Mouse (Mus musculus): ENCODE measurements around the gene Aen. TPM values are rescaled to one million over a fixed set of nuclear protein-coding genes. Genes with fewer than 3 reads are reported as not detected.
A peak's percentile ranks its signal among the peaks of the same experiment; 100 is the strongest.

Gene Aen
- 10 to 100 TPM; 42.3 to 51.3 TPM for total RNA-seq (2021)

GRCm38 (mm10) chr7:78895653-78896333, at the start of gene Aen:
Gene Aen (plus strand): TSS chr7:78895854.
- DNase-seq, result peak; percentile 98
- intact Hi-C loops (cut with DNase I), result no loop called here

DNA sequence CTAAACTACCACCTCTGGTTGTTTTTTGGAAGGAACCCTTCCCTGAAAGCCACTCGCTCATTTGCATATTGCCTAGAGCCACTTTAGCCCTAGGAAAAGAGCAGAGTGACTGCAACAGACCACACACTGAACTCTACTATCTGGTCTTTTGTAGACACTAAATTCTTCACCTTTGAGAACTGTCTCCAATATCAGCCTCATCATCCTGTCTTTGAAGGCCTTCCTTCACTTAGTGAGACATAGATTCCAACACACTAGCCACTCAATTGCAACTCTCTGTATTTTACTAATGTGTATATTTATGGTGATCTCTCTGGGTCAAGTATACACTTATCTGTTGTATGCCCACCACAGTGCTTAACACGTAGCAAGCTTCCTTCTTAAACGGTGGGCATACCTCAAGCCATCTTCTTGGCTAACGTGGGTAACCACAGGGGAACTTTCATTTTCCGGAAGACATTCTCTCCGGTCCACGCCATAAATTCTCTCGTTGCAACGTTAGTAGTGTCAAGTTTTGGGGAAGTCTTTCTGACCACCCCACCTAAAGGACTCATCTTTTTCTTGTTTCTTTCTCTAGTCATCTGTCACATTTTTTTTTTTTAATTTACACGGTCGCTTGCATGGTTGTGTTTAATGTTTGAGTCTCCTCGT, 49.5 kb upstream of the Aen start:
- no peak for DNase-seq
- intact Hi-C loops (cut with DNase I), result loop anchor here (5.0 kb wide), 1 partner anchor 36 kb away; no protein-coding TSS in a partner anchor

GRCm38 (mm10) chr7:78846737-78847434, 48.8 kb upstream of the Aen start, which contains the start of gene Det1:
Gene Det1 (minus strand): TSS chr7:78847263.
- DNase-seq, result peak; percentile 94
- intact Hi-C loops (cut with DNase I), result loop anchor here (5.0 kb wide), 1 partner anchor 35 kb away; no protein-coding TSS in a partner anchor

DNA sequence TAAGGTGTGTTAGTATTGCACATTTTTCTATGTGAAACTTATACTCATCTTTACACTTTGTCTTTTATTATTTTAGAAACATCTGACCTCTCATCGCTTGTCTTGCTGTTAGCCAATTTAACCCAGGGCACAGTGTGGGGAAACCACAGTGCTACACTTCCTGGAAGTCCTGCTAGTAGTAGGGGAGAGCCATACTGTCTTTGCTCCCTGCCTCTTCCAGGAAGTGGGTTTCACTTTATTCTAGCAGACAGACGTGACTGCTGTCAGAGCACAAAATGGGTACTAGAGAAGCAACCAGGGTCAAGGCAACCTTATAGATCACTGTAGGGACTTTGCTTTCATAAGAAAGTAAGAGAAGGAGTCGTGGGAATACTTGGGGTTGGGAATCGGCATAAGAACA, 41.6 kb upstream of the Aen start:
- intact Hi-C loops (cut with DNase I), result no loop called here
- no peak for DNase-seq

- DNase-seq, result no peak
- intact Hi-C loops (cut with DNase I), result no loop called here
Observed at GRCm38 (mm10) chr7:78855044-78855655, 40.5 kb upstream of the Aen start.

DNA sequence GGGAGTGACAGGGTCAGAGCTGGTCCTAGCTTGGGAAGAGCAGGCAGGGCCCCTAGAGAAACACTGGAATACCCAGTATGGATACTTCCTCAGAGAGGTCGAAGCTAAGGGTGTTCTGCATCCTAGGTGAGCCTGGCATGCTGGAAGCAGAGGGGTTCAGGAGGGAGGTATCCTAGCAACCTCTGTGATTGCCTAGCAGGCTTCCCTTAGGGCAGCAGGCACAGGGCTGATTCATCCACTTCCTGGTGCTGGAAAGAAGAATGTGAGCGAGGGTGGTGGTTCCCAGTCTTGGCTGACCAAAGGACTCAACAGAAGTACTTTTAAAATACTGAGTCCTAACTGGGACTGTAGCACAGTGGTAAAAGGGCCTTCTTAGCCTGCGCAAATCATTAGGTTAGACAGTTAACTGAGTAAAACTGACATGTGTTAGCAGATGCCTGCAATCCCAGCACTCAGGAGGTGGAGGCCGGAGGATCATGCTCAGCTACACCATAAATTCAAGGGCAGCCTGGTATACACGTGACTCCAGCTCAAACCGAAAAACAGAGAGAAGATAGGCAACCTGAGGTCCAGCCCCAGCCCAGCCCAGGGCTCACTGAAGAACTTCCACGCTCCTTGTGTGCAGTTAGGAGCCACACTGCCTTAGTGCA, 31.7 kb upstream of the Aen start:
- no peak for DNase-seq
- intact Hi-C loops (cut with DNase I), result no loop called here

DNA sequence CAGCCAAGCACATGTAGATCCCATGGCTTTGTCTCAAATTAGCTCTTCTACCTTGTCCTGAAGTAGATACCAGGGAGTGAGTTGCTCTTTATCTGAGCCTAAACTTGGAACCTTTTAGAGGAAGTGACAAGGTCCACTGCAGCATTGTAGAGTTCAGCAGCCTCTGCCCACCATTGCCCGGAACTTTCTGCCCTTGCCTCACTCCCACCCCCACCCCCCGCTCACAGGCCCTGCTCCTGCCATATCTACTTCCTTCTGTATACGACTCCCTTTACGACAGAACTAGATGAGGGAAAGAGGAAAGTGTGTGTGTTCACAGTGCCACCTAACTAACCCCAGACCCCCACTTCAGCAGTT, 31.2 kb upstream of the Aen start:
- intact Hi-C loops (cut with DNase I), result no loop called here
- DNase-seq, result no peak

- intact Hi-C loops (cut with DNase I), result no loop called here
Observed at GRCm38 (mm10) chr7:78865212-78865949, 30.3 kb upstream of the Aen start.

GRCm38 (mm10) chr7:78868731-78869130, 26.9 kb upstream of the Aen start:
- DNase-seq, result no peak
- intact Hi-C loops (cut with DNase I), result no loop called here

More at GRCm38 (mm10) chr7:78865212-78865949, 30.3 kb upstream of the Aen start:
- DNase-seq, result no peak

DNA sequence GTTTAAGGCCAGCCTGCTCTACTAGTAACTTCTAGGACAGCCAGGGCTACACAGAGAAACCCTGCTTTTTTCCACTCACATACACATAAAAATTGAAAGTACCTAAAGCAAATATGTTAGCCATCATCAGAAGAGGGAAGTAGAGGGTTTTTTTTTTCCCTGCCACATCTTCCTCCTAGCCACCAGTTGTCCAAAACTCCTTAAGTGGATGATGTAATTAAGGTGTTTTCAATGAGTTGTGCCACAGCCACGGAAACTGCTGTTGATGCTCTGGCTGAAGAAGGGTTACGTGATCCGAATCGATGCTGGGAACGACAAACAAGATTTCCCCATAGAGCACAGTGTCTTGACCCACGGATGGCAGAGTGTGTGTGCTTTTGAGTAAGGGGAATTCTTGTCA, 23.3 kb upstream of the Aen start:
- intact Hi-C loops (cut with DNase I), result no loop called here
- DNase-seq, result no peak

GRCm38 (mm10) chr7:78872831-78873230, 22.8 kb upstream of the Aen start:
- intact Hi-C loops (cut with DNase I), result no loop called here
- no peak for DNase-seq

DNA sequence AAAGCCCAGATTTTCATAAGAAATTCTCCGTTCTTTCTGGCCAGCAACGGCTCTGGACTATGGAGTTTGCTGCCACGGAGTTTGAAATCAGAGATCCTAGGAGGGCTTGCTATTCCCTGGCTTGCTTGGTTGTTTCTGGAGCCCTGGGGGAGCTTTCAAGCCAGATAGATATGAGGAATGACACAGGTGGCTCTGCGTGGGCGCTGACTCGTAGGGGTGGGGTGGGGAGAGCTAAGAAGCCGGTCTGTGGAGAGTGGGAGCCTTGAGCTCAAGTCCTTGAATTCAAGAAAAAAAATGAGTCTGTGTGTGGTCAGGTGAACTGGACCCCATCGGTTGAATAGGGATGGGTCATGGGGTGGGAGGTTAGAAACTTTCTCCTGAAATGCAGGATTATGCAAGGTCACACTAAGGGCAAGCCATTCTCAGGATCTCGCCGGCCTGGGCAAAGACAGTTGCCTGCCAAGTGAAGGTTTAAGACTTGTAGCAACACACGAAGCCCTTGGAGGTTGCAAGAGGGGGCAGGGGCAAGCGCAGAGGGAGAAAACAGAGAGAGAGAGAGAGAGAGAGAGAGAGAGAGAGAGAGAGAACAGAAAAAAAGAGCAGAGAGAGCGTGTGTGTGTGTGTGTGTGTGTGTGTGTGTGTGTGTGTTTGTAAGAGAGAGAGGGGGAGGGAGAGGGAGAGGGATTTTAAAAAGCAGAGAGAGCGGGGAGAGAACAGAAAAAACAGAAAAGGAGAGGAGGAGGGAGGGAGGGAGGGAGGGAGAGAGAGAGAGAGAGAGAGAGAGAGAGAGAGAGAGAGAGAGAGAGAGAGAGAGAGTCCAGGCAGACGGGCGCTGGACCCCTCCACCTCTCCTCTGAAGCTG, 13.8 kb upstream of the Aen start:
- no peak for DNase-seq
- intact Hi-C loops (cut with DNase I), result loop anchor here (5.0 kb wide), 1 partner anchor 35 kb away; the partner anchor contains the start of gene Det1

GRCm38 (mm10) chr7:78882469-78882837, 13.2 kb upstream of the Aen start:
- intact Hi-C loops (cut with DNase I), result loop anchor here (5.0 kb wide), 1 partner anchor 35 kb away; the partner anchor contains the start of gene Det1
- peak; percentile 47 for DNase-seq

- DNase-seq, result no peak
- intact Hi-C loops (cut with DNase I), result loop anchor here (5.0 kb wide), 1 partner anchor 36 kb away; the partner anchor contains the start of gene Det1
Observed at GRCm38 (mm10) chr7:78883016-78883725, 12.5 kb upstream of the Aen start.

DNA sequence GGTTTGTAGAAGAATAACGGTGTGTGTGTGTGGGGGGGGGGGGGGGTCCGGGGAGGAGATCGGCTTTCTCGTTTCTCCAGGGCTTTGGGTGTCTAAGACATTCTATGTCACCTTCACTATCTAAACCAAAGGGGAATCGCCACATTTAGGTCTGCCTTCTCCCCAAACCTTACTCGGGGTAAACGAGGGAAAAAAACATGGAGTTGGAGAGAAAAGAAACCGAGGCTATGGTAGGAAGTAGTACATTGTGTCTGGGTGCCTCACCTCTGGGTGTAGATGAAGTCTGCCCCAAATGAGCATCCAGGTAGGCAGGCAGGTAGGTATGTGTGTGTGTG, 12.0 kb upstream of the Aen start:
- intact Hi-C loops (cut with DNase I), result loop anchor here (5.0 kb wide), 1 partner anchor 36 kb away; the partner anchor contains the start of gene Det1
- DNase-seq, result no peak

DNA sequence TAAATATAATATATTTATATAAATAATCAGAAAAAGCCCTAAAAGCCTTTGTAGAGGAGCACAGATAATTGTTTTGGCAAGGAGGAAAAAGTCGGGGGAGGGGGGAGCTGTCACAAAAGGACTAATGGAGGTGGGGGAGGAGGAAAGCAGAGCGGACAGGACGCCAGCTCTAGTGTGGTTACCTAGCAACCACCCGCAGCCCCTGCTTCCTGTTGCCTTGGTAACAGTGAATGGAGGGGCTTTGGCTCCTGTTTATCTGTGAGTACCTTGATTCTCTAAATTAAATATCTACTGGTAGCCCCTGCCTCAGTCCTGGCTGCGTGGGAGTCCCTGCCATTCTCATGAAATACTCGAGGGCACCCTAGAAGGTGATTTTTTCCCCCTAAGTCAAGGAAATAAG, 11.5 kb upstream of the Aen start:
- intact Hi-C loops (cut with DNase I), result loop anchor here (5.0 kb wide), 1 partner anchor 37 kb away; the partner anchor contains the start of gene Det1
- DNase-seq, result peak; percentile 56

DNA sequence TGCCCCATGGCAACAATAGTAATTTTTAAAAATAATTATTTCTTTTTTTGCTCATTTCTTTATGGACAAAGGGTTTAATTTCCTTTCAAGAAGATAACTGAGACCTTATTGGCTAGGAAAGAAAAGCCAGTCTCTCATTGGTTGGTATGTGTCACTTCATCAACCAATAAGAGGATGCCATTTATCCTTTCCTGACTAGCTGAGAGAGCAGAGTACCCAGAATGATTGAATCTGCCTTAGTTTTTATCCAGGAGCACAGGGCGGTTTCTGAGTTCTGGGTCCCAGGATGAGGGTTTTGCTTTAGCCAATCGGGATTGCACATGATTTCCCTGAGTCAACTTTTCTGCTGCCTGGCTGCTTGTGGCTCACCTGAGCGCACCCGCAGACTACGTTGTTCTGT, 10.2 kb upstream of the Aen start:
- no peak for DNase-seq
- intact Hi-C loops (cut with DNase I), result no loop called here

DNA sequence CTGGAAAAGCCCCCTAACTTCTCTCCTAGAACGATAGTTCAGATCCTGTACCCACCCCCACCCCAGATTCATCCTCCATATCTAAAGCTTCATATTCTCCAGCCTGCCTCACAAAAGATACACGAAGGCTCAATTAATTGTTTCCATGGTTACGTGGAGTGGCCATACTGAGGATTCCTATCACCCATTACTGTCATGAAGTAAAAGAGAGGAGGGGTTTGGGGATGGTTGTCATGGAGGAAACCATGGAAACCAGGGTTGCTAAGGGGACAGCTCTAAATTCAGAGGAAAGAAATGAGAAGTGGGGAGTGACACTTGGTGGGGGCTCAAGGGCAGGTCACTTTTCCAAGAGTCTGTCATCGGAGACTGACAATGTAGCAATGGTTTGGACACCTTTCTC, 9.2 kb upstream of the Aen start:
- intact Hi-C loops (cut with DNase I), result no loop called here
- no peak for DNase-seq

Data from left cerebral cortex, postnatal 4 days (tissue).